Mouse (Mus musculus): ENCODE measurements around the gene Scrn3.

DNA sequence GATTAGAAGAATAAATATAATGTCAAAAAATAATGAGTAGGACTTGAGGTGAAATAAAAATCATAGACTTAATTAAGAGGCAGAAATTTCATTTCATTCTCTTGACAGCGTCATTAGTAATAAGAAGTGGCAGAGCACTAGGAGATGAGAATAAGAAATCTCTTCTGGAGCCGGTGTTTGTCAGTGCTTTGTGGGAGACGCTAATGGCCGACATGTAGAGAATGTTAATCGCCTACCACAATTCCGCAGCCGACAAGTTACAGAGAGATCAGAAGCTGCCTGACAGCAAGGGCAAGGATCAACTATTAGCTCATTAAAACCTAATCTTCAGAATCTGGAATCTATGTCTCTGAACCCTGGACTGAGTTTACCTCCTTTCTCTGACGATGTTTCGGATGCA lies 35.4 kb downstream of the Scrn3 start:
- TF ChIP-seq CTCF (IDR thresholded peaks at IDR 0.05; ENCODE audit: extremely low read depth, insufficient read depth, insufficient read length, insufficient replicate concordance) (no peak), POLR2A (IDR thresholded peaks at IDR 0.05; ENCODE audit: low read depth, low read length) (no peak)

Data from spleen, adult 2 months (tissue).